Mouse (Mus musculus) gastrocnemius, postnatal 25 days (tissue): ENCODE measurements around the gene Atrnl1. TPM values are rescaled to one million over a fixed set of nuclear protein-coding genes. Genes with fewer than 3 reads are reported as not detected.
A peak's percentile ranks its signal among the peaks of the same experiment; 100 is the strongest.
"Not testable (repeated sequence)": the region's sequence is repeated elsewhere in the genome, so short reads cannot be mapped to it uniquely, and the experiment has no call there.

ENCODE experiments used
- DNase-seq: peaks from one replicate; pipeline ENCODE4 v3.0.0; 2022
- total RNA-seq, 2 experiments: library from RNA; stranded (reverse); gene quantifications; 1 replicate in 1 of 2; 2 replicates in 1 of 2; pipeline ENCODE4 v1.2.3; 2021

Gene Atrnl1
- total RNA-seq, 2 experiments from 2014 or later = 7.2 to 7.5 TPM

- no peak for DNase-seq
These were observed 422.4 kb downstream of the Atrnl1 start for GRCm38 (mm10) chr19:58033241-58033640.

GRCm38 (mm10) chr19:58036166-58036565, 425.3 kb downstream of the Atrnl1 start:
- DNase-seq = no peak

- no peak for DNase-seq
These were observed 432.3 kb downstream of the Atrnl1 start for GRCm38 (mm10) chr19:58043120-58043519.

- no peak for DNase-seq
These were observed 432.7 kb downstream of the Atrnl1 start for GRCm38 (mm10) chr19:58043550-58043949.

GRCm38 (mm10) chr19:58044816-58045215, 434.0 kb downstream of the Atrnl1 start:
- no peak for DNase-seq

- no peak for DNase-seq
These were observed 435.8 kb downstream of the Atrnl1 start for GRCm38 (mm10) chr19:58046656-58047055.

- DNase-seq = not testable (repeated sequence)
These were observed 439.6 kb downstream of the Atrnl1 start for GRCm38 (mm10) chr19:58050410-58050809.

- no peak for DNase-seq
These were observed 440.2 kb downstream of the Atrnl1 start for GRCm38 (mm10) chr19:58050986-58051385.

- DNase-seq = no peak
These were observed 441.1 kb downstream of the Atrnl1 start for GRCm38 (mm10) chr19:58051905-58052304.

- DNase-seq = no peak
These were observed 441.8 kb downstream of the Atrnl1 start for GRCm38 (mm10) chr19:58052444-58053135.

- no peak for DNase-seq
These were observed 448.9 kb downstream of the Atrnl1 start for GRCm38 (mm10) chr19:58059719-58060118.

- DNase-seq = no peak
These were observed 449.5 kb downstream of the Atrnl1 start for GRCm38 (mm10) chr19:58060199-58060853.

GRCm38 (mm10) chr19:58060854-58061358, 450.1 kb downstream of the Atrnl1 start:
- peak; percentile 56 for DNase-seq

- no peak for DNase-seq
These were observed 451.1 kb downstream of the Atrnl1 start for GRCm38 (mm10) chr19:58061933-58062332.

GRCm38 (mm10) chr19:58063541-58063940, 452.7 kb downstream of the Atrnl1 start:
- DNase-seq = no peak

GRCm38 (mm10) chr19:58064116-58065000, 453.5 kb downstream of the Atrnl1 start:
- no peak for DNase-seq

- DNase-seq = no peak
These were observed 454.1 kb downstream of the Atrnl1 start for GRCm38 (mm10) chr19:58065001-58065314.

GRCm38 (mm10) chr19:58065514-58065913, 454.7 kb downstream of the Atrnl1 start:
- no peak for DNase-seq

GRCm38 (mm10) chr19:58068114-58068513, 457.3 kb downstream of the Atrnl1 start:
- DNase-seq = no peak

- no peak for DNase-seq
These were observed 458.1 kb downstream of the Atrnl1 start for GRCm38 (mm10) chr19:58068958-58069357.

- no peak for DNase-seq
These were observed 461.6 kb downstream of the Atrnl1 start for GRCm38 (mm10) chr19:58072404-58072803.

- DNase-seq = no peak
These were observed 462.0 kb downstream of the Atrnl1 start for GRCm38 (mm10) chr19:58072846-58073245.

GRCm38 (mm10) chr19:58075252-58075651, 464.4 kb downstream of the Atrnl1 start:
- DNase-seq = no peak
